Comparison of ENCODE assay signal across 8 mouse cellular contexts in the genomic region with DNA sequence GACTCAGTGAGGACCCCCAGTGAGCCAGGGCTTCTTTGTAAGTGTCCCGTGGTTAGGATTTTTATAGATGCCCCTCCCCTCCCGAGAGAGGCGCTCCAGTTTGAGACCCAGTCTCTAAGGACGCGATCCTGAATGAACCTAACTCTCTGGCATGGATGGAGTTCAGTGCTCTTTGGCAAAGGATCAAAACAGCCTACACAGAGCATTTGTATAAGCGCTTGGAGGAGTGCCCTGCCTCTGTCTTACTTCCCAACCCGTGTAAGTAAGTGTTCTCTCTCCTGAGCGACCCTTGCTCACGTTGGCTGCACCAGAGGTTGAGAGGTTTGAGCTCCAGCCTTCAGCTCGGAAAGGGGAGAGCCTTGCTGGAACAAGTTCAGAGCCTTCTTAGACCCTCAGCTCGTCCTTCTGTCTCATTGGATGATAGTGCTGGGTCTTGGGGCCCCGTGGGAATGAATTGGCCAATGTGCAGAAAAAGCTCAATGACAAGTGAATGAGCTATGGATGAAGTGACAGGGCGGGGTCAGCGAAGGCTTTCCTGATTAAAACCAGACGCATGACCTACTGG. TPM values are rescaled to one million over a fixed set of nuclear protein-coding genes. Genes with fewer than 3 reads are reported as not detected.
DNase-seq lines count a peak whose midpoint lies in the region; ATAC-seq lines count a peak whose summit lies in the region.

No protein-coding gene starts in this region.

- peak; percentile 34 to 37 for DNase-seq in cerebellum, postnatal 10 days
- DNase-seq in cerebellum, adult 8-10 months, result no peak
- peak; percentile 88 for DNase-seq in MN1 (ENCODE audit: low spot score)
- DNase-seq in gonadal fat pad, adult 2 months (ENCODE audit: low read depth), result peak; percentile 23
- peak; percentile 57 to 74 for DNase-seq in kidney, postnatal 4 days
- DNase-seq in ovary, postnatal 10 days (ENCODE audit: low spot score), result no peak
- no peak for DNase-seq in urinary bladder, postnatal 10 days (ENCODE audit: low spot score)

- ATAC-seq in megakaryocyte, adult 5-6 weeks (ENCODE audit: poor library complexity, severe bottlenecking), result no peak

RNA-seq across cellular contexts. Expression of a gene that starts 33.7 kb away (rescaled TPM):
- 8.5 and 9.3 TPM in 2 replicates for polyA plus RNA-seq in gonadal fat pad, adult 2 months (2012; rRNA removed)
- total RNA-seq in megakaryocyte, adult 5-6 weeks (2015), result 73.8 and 80.2 TPM in 2 replicates
- 57.5 and 72.8 TPM in 2 replicates for total RNA-seq in megakaryocyte, adult 5-6 weeks (2017)

RNA-seq across cellular contexts. Expression of a gene that starts 37.7 kb away (rescaled TPM):
- polyA plus RNA-seq in gonadal fat pad, adult 2 months (2012; rRNA removed), result 63.0 and 65.4 TPM in 2 replicates
- total RNA-seq in megakaryocyte, adult 5-6 weeks (2015), result 18.0 and 18.8 TPM in 2 replicates
- 93.5 and 102 TPM in 2 replicates for total RNA-seq in megakaryocyte, adult 5-6 weeks (2017)

Comparison
In these comparisons a context has a peak if more than half of its experiments do, and no peak if none do; other contexts are left out.
1. DNase-seq: peak in cerebellum, postnatal 10 days (2 of 2), MN1 (single experiment), gonadal fat pad, adult 2 months (single experiment) and kidney, postnatal 4 days (2 of 2); none in cerebellum, adult 8-10 months (single experiment), ovary, postnatal 10 days (single experiment) and urinary bladder, postnatal 10 days (single experiment).